Mouse (Mus musculus): ENCODE results near the gene Gm11020.
"Not testable (repeated sequence)": the region's sequence is repeated elsewhere in the genome, so short reads cannot be mapped to it uniquely, and the experiment has no call there.

The Gm11020 gene

DNA sequence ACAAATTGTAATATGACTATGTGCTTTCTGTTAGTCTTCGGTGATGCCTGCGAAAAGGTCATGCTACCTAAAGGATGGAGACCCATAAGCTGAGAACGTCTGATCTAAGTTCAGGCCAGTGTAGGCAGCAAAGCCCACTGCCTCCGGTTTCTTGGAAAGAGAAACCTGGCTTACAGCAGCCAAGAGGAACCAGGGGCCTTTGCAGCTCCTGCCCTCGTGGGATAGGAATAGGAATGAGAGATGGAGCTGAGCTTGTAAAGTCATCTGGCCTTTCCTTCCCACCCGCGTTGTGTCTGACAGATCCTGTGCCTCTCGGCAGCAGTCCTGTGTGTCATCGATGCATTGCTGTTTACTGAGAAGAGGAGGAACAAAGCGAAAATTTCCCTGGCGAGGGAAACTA lies at the start of gene Gm11020:
Gm11020 (plus strand) TSS at position 301 of the 400 bp plus-strand sequence.
- not testable (repeated sequence) for DNase-seq

DNA sequence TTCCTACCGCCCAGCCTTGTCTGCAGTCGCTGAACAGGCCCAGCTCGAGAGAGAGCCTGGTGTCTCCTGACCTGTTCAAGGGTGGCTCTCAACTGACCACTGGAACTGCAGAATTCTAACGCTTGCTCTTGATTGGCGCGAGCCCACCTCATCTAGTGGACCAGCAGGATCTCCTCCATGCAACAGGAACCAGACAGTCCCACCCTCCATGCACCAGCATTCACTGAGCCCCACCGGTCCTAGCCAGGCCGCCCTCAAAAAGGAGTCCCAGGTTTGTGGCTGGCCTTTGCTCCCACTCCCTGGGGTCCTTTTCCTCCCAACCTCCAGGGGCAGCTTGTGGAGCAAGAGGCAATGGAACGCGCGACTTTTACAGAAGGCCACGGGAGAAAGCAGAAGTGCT lies 28.3 kb upstream of the Gm11020 start, which contains the start of gene Cmtm2a:
Cmtm2a (minus strand) TSS at position 101 of the 400 bp plus-strand sequence.
- DNase-seq: not testable (repeated sequence)

DNA sequence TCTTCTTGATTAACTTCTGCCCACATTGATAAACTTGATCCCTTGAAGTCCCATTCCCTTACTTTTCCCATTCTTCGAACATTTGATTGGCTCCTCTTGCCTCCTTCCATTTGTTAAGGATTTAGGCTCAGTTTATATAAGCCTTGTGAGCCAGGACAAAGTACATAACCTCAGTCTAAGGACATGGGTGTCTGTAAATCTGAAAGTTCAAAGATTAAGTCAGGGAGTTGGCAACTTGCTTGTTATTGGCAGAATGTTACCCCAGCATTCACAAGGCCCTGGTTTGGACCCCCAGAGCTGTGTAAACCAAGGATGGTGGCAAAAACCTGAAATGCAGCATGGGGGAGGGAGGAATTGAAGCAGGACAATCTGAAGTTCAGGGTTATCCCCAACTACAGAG lies 27.0 kb upstream of the Gm11020 start:
- DNase-seq: no peak

DNA sequence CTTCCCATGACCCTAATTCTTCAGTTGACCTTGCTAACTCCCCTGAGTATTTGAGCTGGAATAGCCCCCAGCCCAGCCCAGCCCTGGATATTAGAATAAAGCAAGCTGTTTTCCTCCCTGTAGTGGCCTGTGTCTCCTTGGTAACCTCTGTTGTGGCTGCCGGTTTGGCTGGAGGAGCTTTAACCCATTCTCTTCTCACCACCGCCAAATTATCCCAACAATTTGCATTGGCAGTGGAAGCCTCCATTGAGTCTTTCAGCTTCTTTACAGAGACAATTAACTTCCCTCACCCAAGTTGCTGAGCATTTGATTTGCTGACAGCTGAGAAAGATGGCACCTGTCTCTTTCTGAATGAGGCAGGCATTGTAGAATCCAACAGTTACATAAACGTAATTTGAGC lies 19.8 kb upstream of the Gm11020 start:
- not testable (repeated sequence) for DNase-seq

DNA sequence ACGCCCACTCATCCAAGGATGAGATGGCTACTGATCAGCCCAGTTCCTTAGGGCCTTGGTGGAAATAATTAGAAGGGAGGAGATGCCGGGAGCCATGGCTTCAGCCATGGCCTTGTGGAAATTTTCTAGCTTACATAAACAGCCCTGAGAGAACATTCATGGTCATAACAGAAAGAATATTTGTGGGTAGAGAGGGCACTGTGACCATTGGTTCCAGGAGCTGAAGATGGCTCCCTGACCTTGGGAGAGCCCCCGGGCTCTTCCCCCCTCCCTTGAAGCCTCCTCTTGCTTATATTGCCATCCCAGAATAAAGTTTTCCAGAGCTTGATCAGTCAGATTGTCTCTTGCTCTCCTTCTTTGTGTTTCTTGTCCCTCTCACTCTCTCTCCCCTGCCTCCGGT lies 18.8 kb upstream of the Gm11020 start:
- DNase-seq: not testable (repeated sequence)

DNA sequence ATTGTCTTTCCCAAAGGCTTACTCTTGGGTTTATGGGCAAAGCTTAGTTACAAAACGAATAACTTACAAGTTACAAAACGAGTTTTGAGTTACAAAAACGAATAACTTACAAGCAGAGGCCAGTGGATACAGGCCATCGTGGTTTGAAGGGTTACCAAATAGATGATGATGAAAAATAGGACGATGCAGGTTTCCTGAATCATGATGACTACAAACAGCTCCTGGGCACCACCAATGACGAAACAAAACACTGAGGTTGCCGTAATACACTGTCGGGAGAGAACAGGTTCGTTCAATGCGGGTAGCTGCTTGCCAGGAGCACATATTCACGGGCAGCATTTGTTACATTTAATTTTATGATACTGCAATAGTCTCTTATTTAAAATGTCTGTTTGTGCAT lies 16.4 kb upstream of the Gm11020 start:
- no peak for DNase-seq

DNA sequence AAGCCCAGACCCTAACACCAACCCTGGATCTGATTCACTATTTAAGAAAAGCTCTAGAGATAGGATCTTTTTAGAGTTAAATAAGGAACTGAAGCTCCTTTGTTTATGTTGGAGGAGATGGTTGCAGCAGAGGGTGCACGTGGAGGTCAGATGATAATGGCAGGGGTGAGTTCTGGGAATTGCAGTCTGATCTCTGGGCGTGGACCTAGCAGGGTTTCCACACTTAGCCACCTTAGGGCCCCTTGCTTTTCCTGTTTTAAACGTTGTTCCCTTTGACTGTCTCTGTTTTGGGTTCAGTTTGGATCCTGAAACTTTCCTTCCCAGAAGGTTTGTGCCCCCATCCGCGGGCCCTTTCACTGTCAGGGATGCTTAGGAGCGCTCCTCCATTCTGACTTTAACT lies 13.0 kb upstream of the Gm11020 start:
- DNase-seq: peak; percentile 7

DNA sequence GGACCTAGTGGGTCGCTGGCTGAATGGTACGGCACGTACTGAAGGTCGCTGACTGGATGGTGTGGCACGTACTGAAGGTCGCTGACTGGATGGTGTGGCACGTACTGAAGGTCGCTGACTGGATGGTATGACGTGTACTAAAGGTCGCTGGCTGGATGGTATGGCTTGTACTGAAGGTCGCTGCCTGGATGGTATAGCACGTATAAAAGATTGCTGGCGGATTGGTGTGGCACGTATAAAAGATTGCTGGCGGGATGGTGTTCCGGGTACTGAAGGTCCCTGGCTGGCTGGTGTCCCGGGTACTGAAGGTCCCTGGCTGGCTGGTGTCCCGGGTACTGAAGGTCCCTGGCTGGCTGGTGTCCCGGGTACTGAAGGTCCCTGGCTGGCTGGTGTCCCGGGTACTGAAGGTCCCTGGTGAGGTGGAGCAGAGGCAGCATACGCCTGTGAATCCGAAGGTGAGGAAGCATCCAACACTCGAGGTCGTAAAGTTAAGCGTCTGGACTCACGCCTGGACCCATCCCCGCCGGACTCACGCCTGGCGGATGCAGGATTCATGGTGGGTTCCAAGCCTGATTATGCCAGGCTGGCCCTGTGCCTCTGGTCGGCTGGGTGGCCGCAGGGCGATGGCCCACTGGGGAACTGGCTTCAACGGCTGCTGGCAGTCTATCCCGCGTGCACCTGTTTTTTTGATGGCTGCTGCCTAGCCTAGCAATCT lies 11.8 kb upstream of the Gm11020 start, which contains the start of the genes Gm45711 and Cmtm1:
Gm45711 (minus strand) TSS at position 641 of the 715 bp plus-strand sequence.
Cmtm1 (minus strand) TSS at position 705 of the 715 bp plus-strand sequence.
- DNase-seq: not testable (repeated sequence)

DNA sequence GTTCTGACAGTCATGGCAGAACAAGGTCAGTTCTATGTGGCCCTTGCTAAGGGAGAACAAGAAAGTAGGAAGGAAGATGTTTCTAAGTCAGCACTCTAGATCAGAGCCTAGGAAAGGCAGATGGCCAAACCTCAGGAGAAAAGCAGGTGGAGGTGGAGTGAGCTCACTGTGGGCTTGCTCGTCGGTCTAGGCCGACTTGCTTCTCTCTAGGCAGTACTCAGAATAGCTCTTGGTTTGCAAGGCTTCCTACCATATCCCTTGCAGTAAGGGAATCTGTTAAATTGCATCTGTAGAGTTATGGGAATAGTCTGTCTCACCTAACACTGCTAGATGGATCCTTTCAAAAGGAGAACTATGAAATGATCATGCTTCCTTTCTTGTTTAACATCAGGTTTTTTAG lies 9.3 kb upstream of the Gm11020 start:
- not testable (repeated sequence) for DNase-seq

DNA sequence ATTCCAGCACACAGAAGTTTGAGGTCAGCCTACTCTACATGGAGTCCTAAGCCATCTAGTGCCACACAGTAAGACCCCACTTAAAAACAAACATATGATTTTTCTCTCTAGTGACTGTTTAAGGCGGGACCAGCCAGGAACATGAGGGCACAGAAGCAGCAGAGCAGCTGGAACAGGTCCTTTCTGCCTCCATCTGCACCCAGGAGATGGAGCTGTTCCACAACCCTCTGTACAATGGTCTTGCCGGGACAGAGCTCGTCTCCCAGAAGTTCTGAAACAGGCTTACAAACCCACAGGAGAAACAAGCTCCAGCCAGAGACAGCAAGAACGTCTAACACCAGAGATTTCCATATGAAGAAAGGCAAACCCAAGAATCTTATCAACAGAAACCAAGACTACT lies 8.1 kb upstream of the Gm11020 start:
- DNase-seq: peak; percentile 63

DNA sequence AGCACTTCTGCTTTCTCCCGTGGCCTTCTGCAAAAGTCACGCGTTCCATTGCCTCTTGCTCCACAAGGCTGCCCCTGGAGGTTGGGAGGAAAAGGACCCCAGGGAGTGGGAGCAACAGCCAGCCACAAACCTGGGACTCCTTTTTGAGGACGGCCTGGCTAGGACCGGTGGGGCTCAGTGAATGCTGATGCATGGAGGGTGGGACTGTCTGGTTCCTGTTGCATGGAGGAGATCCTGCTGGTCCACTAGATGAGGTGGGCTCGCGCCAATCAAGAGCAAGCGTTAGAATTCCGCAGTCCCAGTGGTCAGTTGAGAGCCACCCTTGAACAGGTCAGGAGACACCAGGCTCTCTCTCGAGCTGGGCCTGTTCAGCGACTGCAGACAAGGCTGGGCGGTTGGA lies 563 bp downstream of the Gm11020 start, which contains the start of gene Cmtm2b:
Cmtm2b (plus strand) TSS at position 301 of the 400 bp plus-strand sequence.
- DNase-seq: not testable (repeated sequence)

DNA sequence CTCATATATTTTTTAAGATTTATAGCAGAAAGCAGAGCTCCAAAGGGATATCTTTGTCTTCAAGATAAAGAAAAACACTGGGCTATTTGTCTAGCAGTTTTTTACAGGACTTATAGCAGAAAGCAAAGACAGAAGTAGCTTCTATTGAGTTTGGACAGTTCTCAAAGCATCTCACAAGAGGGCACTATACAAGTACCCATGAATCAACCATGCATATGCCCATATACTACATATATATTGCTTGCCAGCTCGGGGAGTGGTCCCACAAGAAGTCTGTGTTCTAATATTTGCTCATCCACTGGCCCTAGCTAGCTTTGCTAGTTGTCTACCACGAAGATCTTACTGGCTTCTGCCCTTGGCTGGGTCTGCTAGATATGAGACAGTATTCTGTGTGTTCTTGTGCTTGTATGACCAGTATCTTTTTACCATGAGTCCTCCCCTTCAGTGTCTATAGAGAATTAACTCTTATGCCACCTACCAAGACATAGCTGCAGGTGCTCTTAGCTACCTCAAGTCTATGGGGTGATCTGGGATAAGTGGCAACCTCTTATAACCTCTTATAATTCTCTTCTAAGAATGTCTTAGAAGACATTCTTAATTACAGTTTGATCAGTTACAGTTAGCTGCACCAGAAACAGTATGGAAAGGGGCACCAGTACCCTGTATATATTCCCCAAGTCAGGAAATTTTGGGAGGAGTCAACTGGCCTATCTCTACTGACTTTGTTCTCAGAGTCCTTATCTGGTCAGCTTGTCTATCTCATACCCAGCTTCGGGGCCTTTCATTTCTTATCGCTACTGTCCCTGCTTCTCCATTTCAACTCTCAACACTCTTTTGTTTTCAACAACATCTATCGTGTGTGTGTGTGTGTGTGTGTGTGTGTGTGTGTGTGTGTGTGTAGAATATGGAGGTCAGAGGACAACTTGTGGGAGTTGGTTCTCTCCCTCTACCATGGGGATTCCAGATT lies 11.6 kb downstream of the Gm11020 start:
- no peak for DNase-seq

DNA sequence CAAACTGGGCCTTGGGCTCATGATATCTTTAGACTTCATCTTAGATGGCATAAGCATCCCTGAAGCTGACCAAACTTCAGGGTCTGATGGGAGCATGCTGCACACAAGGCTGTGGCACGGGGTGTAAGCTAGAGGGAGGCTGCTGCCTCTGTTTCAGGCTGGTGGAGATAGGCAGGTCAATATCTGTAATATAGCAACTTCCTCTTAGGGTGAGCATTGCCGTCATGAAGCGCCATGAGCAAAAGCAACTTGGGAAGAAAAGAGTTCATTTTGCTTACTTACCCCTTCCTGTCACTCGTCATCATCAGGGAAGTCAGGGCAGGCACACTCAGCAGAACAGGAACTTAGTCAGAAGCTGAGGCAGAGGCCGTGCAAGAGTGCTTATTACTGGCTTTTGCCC lies 12.4 kb downstream of the Gm11020 start:
- DNase-seq: peak; percentile 49

DNA sequence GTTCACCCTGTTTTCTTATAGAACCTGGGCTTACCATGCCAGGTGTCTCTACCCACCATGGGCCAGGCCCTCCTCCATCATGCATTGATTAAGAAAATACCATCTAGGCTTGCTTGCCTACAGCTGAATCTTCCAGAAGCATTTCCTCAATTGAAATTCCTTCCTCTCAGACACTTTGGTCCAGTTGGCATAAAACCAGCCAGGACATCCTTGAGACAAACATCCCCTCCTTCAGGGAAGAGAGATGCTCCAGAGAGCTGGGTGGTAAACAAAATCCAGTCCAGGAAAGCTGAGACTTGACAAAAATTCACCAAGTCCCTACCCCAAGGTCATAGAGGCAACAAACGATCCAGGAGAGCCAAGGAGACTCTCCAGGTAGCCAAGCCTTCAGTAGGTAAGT lies 12.8 kb downstream of the Gm11020 start:
- peak; percentile 71 for DNase-seq

DNA sequence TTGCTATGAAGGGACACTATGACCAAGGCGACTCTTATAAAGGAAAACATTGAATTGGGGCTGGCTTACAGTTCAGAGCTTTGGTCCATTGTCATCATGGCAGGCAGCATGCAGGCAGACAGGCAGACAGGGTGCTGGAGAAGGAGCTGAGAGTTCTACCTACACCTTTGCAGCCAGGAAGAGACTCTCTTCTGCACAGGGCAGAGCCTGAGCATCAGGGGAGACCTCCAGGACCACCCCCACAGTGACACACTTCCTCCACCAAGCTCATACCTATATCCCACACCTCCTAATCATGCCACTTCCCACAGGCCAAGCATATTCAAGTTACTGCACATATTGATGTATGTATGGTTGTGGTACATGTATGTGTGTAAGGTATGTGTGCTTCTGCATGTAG lies 15.4 kb downstream of the Gm11020 start:
- DNase-seq: no peak

DNA sequence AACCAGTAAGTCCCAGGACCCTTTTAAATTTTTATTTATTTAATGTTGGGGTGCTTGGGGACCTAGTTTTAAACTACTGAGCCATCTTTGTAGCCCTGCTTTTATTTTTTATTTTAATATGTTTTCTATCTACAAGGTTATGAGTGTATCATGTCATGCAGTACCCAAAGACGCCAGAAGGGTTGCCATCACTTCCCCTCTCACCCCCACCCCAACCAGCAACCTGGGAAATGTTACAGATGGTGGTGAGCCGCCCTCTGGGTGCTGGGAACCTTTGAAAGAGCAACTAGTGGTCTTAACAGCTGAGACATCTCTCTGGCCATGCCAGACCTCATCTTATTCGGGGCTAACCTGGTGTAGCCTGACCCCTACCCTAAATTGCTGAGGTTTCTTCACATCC lies 16.5 kb downstream of the Gm11020 start:
- no peak for DNase-seq

DNA sequence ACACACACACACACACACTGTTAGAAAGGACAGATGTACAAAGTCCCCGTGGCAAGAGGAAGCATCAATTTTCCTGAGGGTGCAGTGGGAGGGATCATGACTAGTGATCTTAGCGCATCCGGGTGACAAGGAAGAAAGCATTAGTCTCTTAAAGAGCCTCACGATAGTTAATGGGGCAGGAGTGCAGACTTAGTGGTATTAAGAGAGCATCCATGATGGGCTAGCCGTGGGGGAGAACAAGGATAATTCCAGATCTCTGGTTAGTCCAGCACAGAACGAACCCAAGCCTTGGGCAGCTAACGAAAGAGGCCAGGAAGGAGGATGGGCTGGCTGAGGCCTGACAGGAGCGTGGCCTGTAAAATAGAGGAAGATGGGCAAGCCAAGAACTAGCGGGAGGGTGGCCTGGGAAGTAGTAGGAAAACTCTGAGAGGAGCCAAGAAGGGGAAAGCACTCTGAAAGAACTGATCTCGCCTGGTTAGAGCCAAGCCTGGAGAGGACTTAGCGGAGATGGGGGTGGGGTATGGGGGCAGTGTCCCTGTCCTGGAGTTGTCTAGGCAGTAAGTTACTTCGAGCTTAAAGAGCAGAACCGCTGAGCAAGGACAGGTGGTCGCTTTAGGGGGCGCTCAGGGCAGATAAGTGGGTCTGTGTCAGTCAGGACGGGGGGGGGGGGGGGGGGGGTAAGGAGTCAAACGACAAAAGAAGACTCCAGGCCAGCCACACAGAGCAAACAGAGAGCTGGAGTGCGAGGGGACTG lies 18.0 kb downstream of the Gm11020 start, which contains the start of gene Cmtm3:
Cmtm3 (plus strand) TSS at position 182 of the 754 bp plus-strand sequence.
- DNase-seq: peak; percentile 45

DNA sequence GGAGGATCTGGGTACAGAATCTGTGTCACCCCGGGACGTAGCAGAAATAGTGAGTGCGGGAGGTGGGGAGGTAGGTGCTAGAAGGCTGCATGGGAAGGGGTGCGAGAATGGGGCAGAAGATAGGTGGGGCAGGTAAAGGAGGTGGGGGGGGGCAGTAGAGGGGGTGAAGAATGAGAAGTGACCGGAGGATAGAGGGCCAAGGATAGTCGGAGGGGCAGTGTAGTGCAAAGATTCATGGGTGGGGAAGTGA lies 18.5 kb downstream of the Gm11020 start:
- no peak for DNase-seq

DNA sequence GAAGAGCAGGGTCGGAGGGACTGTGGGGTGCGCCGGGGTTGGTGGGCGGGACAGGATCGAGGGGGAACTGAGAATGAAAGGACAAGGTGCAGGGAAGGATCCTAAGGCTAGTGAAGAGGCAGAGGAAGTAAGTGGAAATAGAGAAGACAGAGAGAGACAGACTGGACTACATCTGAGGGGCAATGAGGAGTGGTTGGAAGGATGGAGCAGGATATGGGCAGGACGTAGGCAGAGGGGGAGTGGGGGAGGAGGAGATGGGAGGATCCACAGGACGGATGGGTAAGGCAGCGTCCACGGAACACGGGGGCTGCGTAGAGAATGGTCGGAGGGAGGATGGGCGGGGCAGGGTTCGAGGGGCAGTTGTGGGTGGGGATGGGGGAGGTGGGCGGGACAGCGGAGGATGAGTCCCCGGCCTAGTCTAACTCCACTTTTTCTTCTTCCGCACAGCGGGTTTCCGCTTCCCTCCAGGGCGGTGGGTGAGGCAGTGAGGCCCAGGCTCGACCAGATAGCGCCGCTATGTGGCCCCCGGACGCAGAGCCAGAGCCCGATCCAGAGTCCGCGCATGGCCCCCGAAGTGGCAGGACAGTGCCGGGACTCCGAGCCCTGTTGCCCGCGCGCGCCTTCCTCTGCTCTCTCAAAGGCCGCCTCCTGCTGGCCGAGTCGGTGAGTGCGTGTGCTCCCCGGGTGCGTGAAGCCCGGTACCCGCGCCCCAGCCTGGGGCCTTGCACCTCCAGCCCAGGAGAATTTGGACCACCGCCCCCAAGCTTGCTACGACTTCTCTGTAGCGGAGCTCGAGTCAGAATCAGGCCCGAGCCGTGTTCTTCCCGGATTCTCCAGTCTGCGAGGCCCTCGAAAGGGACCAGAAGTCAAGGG lies 19.1 kb downstream of the Gm11020 start:
- DNase-seq: peak; percentile 88

DNA sequence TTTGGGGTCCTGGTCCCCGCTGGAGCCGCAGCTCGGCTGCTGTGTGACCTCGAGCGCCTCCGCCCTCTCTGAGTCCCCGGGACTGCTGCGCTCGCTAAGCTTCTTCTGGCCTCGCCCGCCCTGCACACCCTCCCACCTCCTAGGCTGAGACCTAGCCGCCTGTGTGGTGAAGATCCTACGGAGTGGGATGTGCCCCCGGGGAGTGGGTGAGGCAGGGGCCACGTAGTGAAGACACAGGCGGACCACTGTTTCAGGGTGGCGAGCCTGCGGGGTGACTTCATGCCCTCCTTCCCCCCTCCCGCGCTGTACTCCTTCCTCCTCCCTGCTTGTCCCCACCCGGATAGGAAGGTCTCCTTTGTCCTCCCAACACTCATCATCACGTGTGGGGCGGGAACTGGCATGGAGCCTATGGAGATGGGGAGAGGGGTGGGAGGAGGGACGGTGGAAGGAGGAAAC lies 19.8 kb downstream of the Gm11020 start:
- peak; percentile 87 for DNase-seq

DNA sequence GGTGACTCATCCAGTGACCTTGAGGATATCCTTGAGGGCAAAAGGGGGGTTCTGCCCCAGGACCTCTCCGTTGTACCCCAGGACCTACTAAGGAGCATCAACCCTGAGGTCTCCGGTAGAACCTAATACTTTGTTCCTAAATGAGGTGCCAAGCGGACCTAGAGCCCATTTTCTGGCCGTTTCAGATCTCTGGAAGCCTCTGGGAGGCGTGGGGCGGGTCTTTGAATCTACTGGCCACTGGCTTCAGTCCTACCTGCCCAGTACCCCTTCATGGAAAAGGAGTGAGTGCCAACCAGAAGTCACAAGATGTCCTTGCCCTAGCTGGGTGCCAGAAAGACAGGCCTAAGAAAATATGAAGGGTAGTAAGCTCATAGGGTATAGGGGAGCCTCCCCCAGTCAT lies 20.3 kb downstream of the Gm11020 start:
- DNase-seq: no peak

DNA sequence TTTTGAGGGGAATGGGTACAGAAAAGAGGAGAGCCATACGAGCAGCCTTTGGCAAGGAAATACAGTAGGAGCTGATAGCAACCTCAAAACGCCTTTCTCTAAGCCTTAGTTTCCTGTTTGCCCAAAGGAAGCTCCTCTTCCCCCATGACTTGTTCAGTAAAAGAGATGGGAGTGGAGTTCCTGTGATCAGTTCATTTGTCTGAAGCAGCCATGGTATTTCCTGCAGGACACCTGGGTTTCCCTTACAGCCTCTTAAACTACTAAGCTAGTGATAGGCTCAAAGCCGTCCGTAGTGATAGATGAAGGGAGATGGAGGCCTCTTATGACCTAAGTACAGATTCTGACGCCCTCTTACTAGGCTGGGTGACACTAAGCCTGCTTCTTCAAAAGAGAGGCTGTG lies 21.1 kb downstream of the Gm11020 start:
- no peak for DNase-seq
